Mouse (Mus musculus): ENCODE measurements around the gene Nlgn1. TPM values are rescaled to one million over a fixed set of nuclear protein-coding genes. Genes with fewer than 3 reads are reported as not detected.

Gene Nlgn1
- polyA plus RNA-seq, 1 experiment: not detected

DNA sequence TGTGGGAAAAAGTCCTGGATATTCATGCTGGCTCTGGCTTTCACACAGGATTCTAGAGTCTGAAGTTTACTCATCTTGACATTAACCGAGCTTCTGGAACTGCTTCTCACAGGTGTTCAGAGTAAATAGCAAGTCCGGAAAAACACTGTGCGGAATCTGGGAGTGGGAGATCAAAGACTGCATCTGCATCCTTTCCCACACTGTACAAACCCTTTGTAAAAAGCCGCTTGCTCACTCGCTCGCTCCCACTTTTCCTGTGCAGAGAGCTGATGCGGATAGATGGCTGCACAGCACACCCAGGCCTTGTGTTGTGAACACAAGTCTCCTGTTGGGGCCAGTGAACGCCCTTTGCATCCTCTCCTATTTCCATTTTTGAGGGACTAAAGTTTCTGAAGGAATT is 165.5 kb downstream of the Nlgn1 start:
- H3K4me3 ChIP-seq (ENCODE audit: insufficient read depth, low read depth, low read length): no peak overlapping the region
- H3K27ac ChIP-seq (ENCODE audit: insufficient read depth, low read depth, low read length): no peak overlapping the region
- H3K4me1 ChIP-seq (ENCODE audit: control insufficient read depth, insufficient read depth, low read length): no peaks in the 10 kb centered on the region
- 82% methylated on average over 8 of the region's 8 CpGs for WGBS
- TF ChIP-seq CTCF (IDR thresholded peaks at IDR 0.05; ENCODE audit: insufficient read depth, low read depth, low read length) (no peak), POLR2A (IDR thresholded peaks at IDR 0.05; ENCODE audit: insufficient read depth, low read depth, low read length) (no peak)

GRCm38 (mm10) chr3:26153782-26154181 is 178.5 kb downstream of the Nlgn1 start:
- under 1% methylated on average over 9 of the region's 9 CpGs for WGBS
- TF ChIP-seq POLR2A (IDR thresholded peaks at IDR 0.05; ENCODE audit: insufficient read depth, low read depth, low read length) (no peak), CTCF (IDR thresholded peaks at IDR 0.05; ENCODE audit: insufficient read depth, low read depth, low read length) (no peak)
- H3K4me1 ChIP-seq (ENCODE audit: control insufficient read depth, insufficient read depth, low read length): no peaks in the 10 kb centered on the region
- H3K4me3 ChIP-seq (ENCODE audit: insufficient read depth, low read depth, low read length): peak overlapping the region; percentile 75
- H3K27ac ChIP-seq (ENCODE audit: insufficient read depth, low read depth, low read length): peak overlapping the region; percentile 86; the same call in 1 of the 2 replicates

- Histone ChIP-seq H3K4me3 (ENCODE audit: insufficient read depth, low read depth, low read length) (peak overlapping the region; percentile 75), H3K4me1 (ENCODE audit: control insufficient read depth, insufficient read depth, low read length) (no peaks in the 10 kb centered on the region), H3K27ac (ENCODE audit: insufficient read depth, low read depth, low read length) (peak overlapping the region; percentile 86)
- 2% methylated on average over 31 of the region's 31 CpGs for WGBS
- TF ChIP-seq CTCF (IDR thresholded peaks at IDR 0.05; ENCODE audit: insufficient read depth, low read depth, low read length) (no peak), POLR2A (IDR thresholded peaks at IDR 0.05; ENCODE audit: insufficient read depth, low read depth, low read length) (no peak)
Measured at GRCm38 (mm10) chr3:26153036-26153741, 179.1 kb downstream of the Nlgn1 start.

DNA sequence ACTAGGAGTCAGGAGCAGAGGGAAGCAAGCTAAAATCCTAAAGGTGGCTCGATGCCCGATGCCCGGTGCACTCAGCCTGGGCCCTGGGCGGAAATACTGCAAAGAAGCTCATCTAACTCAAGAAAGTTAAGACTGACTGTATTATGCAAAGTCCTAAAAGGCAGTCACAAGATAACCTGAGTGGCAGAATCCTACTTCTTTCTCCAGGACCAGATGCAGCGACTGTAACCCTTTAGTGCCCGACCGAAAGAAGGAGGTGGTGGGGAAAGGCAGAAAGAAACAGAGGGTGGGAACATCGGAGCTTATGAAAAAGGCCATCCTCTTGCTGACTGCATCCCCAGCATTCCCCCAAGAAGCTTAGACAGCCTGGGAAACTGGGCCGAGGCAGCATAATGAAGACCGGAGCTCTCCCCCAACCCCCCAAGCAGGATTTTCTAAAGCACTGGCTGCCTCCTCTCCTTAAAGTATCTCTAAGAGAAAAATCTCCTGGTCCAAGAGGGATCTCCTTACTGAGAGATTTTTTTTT is 179.7 kb downstream of the Nlgn1 start:
- peak overlapping the region; percentile 86 for H3K27ac ChIP-seq (ENCODE audit: insufficient read depth, low read depth, low read length)
- H3K4me3 ChIP-seq (ENCODE audit: insufficient read depth, low read depth, low read length): peak overlapping the region; percentile 75
- no peak for TF ChIP-seq POLR2A (IDR thresholded peaks at IDR 0.05; ENCODE audit: insufficient read depth, low read depth, low read length)
- TF ChIP-seq CTCF (IDR thresholded peaks at IDR 0.05; ENCODE audit: insufficient read depth, low read depth, low read length): no peak
- WGBS: 2% methylated on average over 10 of the region's 10 CpGs
- no peaks in the 10 kb centered on the region for H3K4me1 ChIP-seq (ENCODE audit: control insufficient read depth, insufficient read depth, low read length)

GRCm38 (mm10) chr3:26151351-26152020 is 180.8 kb downstream of the Nlgn1 start:
- H3K4me3 ChIP-seq (ENCODE audit: insufficient read depth, low read depth, low read length): no peak overlapping the region
- TF ChIP-seq POLR2A (IDR thresholded peaks at IDR 0.05; ENCODE audit: insufficient read depth, low read depth, low read length): no peak
- TF ChIP-seq CTCF (IDR thresholded peaks at IDR 0.05; ENCODE audit: insufficient read depth, low read depth, low read length): no peak
- 28% methylated on average over 6 of the region's 6 CpGs for WGBS
- H3K27ac ChIP-seq (ENCODE audit: insufficient read depth, low read depth, low read length): no peak overlapping the region
- H3K4me1 ChIP-seq (ENCODE audit: control insufficient read depth, insufficient read depth, low read length): no peaks in the 10 kb centered on the region

- Histone ChIP-seq H3K27ac (ENCODE audit: insufficient read depth, low read depth, low read length) (no peak overlapping the region), H3K4me3 (ENCODE audit: insufficient read depth, low read depth, low read length) (no peak overlapping the region), H3K4me1 (ENCODE audit: control insufficient read depth, insufficient read depth, low read length) (no peaks in the 10 kb centered on the region)
- 74% methylated on average over 3 of the region's 3 CpGs for WGBS
- no peak for TF ChIP-seq CTCF (IDR thresholded peaks at IDR 0.05; ENCODE audit: insufficient read depth, low read depth, low read length)
- TF ChIP-seq POLR2A (IDR thresholded peaks at IDR 0.05; ENCODE audit: insufficient read depth, low read depth, low read length): no peak
Measured at GRCm38 (mm10) chr3:26146174-26146573, 186.1 kb downstream of the Nlgn1 start.

DNA sequence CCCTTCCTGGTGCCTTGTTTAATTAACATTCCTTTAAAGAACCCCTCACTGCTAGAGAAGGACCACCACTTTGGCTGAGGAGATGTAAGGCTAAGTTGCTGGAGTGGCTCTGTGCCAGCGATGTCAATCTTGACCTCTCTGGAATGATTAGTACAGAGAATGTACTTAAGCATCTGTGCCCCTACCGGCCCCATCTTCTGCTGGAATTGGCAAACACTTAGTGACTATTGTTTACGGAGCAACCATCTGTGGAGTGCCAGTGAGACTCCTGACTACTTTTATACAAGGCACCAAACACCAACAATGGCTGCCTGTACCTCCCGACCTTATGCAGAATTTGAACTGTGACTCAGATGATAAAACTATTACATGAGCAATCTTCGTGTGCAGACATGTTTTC is 186.8 kb downstream of the Nlgn1 start:
- H3K4me3 ChIP-seq (ENCODE audit: insufficient read depth, low read depth, low read length): no peak overlapping the region
- TF ChIP-seq CTCF (IDR thresholded peaks at IDR 0.05; ENCODE audit: insufficient read depth, low read depth, low read length) (no peak), POLR2A (IDR thresholded peaks at IDR 0.05; ENCODE audit: insufficient read depth, low read depth, low read length) (no peak)
- H3K27ac ChIP-seq (ENCODE audit: insufficient read depth, low read depth, low read length): no peak overlapping the region
- H3K4me1 ChIP-seq (ENCODE audit: control insufficient read depth, insufficient read depth, low read length): no peaks in the 10 kb centered on the region
- 49% methylated on average over 5 of the region's 5 CpGs for WGBS

- TF ChIP-seq POLR2A (IDR thresholded peaks at IDR 0.05; ENCODE audit: insufficient read depth, low read depth, low read length) (no peak), CTCF (IDR thresholded peaks at IDR 0.05; ENCODE audit: insufficient read depth, low read depth, low read length) (no peak)
- no peak overlapping the region for H3K4me3 ChIP-seq (ENCODE audit: insufficient read depth, low read depth, low read length)
- WGBS: 73% methylated on average over 3 of the region's 3 CpGs
Measured at GRCm38 (mm10) chr3:26141590-26141989, 190.7 kb downstream of the Nlgn1 start.

More at GRCm38 (mm10) chr3:26141590-26141989, 190.7 kb downstream of the Nlgn1 start:
- H3K27ac ChIP-seq (ENCODE audit: insufficient read depth, low read depth, low read length): no peak overlapping the region
- H3K4me1 ChIP-seq (ENCODE audit: control insufficient read depth, insufficient read depth, low read length): no peaks in the 10 kb centered on the region
